Mouse (Mus musculus) midbrain, embryonic 12.5 days (tissue): Measurements from ENCODE around the gene Ect2. TPM values are rescaled to one million over a fixed set of nuclear protein-coding genes. Genes with fewer than 3 reads are reported as not detected.

ENCODE experiments used
- ATAC-seq: fragments of 200-750 bp; cut with Nextera tagmentation; 2 replicates; pipeline ENCODE4 v1.8.0; 2017; ENCODE audit warnings: low read depth, moderate TSS enrichment, moderate library complexity; ENCODE audit not compliant: low FRiP score
- H3K27ac ChIP-seq: fragments of 300-500 bp; sonication (generic); replicated peaks from 2 replicates; pipeline ENCODE4 v1.5.1; 2016; ENCODE audit warnings: mild to moderate bottlenecking
- H3K27me3 ChIP-seq: fragments of 300-500 bp; sonication (generic); 2 replicates; pipeline ENCODE4 v1.6.1; 2016; ENCODE audit warnings: mild to moderate bottlenecking
- H3K36me3 ChIP-seq: fragments of 300-500 bp; sonication (generic); 2 replicates; pipeline ENCODE4 v1.6.1; 2016
- H3K4me1 ChIP-seq: fragments of 300-500 bp; sonication (generic); 2 replicates; pipeline ENCODE4 v1.6.1; 2016
- H3K4me2 ChIP-seq: fragments of 300-500 bp; sonication (generic); replicated peaks from 2 replicates; pipeline ENCODE4 v1.6.1; 2016; ENCODE audit warnings: mild to moderate bottlenecking, moderate library complexity
- H3K4me3 ChIP-seq: fragments of 300-500 bp; sonication (generic); 2 replicates; pipeline ENCODE4 v1.5.1; 2016; ENCODE audit warnings: mild to moderate bottlenecking
- H3K9ac ChIP-seq: fragments of 300-500 bp; sonication (generic); replicated peaks from 2 replicates; pipeline ENCODE4 v1.6.1; 2016; ENCODE audit warnings: mild to moderate bottlenecking, moderate library complexity
- H3K9me3 ChIP-seq: fragments of 300-500 bp; sonication (generic); 2 replicates; pipeline ENCODE4 v1.6.1; 2016; ENCODE audit warnings: mild to moderate bottlenecking
- WGBS: fragments of 180-500 bp; shearing (Covaris S2); methylation state at CpG from one replicate; pipeline ENCODE4 v1.1.7; 2016; 5-methylcytosine and 5-hydroxymethylcytosine counted together
- polyA plus RNA-seq: library from polyadenylated mRNA; unstranded; fragments of >200 nt; fragmentation: Nextera tagmentation; extraction: Ambion mirVana; gene quantifications from 2 replicates; pipeline ENCODE4 v1.2.1, GENCODE M21; 2016

The Ect2 gene
- polyA plus RNA-seq, 1 experiment from 2014 or later: 77.0 TPM

DNA sequence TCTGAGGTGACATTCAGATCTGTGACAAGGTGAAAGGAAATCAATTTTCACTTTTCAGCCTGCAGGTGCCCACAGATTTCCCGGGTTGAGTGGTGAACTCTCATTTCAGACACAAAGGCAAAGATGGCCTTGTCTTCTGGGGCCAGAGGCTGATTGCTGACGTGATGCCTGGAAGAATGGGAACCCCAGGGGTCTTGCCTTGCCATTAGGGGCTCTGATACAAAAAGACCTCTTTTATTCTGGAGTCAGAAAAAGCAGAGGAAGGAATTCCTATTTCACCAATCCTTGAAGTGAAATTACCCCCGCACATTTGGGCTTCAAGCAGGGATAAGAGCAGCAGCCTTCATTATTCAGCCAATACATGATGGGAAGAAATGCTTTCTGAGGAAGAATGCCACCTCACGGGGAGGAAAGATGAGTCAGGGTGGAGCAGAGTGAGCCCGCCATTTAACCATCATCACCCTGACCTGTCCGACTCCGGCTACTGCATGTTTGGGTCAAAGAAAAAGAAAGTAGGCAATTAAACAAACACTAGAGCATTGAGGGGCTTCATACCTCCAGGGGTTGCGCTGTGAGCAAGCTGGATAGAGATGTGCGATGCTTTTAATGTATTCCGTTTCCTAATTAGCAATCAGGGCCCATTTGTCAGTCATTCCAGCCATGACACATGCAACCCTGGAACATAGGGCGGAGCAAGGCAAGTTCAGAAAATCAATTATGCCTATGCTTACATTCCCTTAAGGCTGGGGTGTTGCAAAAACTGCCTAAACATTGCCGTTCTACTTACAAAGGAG, 94.0 kb downstream of the Ect2 start:
- H3K9ac ChIP-seq: no peak overlapping the region
- no peaks in the 10 kb centered on the region for H3K36me3 ChIP-seq
- H3K27ac ChIP-seq: 0 out of 2 replicates have a peak overlapping the region, but pooled peaks have one; percentile 25
- no peaks in the 10 kb centered on the region for H3K9me3 ChIP-seq
- no peaks in the 10 kb centered on the region for H3K27me3 ChIP-seq
- no peak overlapping the region for H3K4me3 ChIP-seq
- peak; percentile 60; the same call in 1 of the 2 replicates for ATAC-seq
- no peak overlapping the region for H3K4me2 ChIP-seq
- WGBS: 62% methylated on average over 12 of the region's 12 CpGs
- peaks cover 12% of the 10 kb centered on the region for H3K4me1 ChIP-seq

DNA sequence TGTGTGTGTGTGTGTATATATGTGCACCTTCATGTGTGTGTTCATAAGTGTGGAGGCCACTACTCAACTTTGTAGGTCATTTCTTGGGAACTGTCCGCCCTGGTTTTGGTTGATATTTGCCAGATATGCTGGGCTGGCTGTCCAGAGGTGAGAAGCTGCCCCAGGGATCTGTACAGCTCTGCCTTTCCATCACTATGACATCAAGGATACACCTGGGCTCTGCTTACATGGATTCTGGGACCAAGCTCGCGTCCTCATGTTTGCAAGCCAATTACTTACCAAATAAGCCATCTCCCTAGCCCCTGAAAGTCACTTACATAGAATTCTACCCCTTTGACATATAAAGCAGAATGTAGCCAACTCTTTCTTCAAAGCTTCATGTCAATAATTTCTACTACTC, 98.2 kb downstream of the Ect2 start:
- Histone ChIP-seq H3K27ac (no peak overlapping the region), H3K9me3 (no peaks in the 10 kb centered on the region), H3K4me3 (no peak overlapping the region), H3K4me2 (no peak overlapping the region), H3K9ac (no peak overlapping the region), H3K36me3 (no peaks in the 10 kb centered on the region), H3K4me1 (peaks cover 12% of the 10 kb centered on the region), H3K27me3 (no peaks in the 10 kb centered on the region)
- ATAC-seq: no peak
- WGBS: 73% methylated on average over 3 of the region's 3 CpGs

DNA sequence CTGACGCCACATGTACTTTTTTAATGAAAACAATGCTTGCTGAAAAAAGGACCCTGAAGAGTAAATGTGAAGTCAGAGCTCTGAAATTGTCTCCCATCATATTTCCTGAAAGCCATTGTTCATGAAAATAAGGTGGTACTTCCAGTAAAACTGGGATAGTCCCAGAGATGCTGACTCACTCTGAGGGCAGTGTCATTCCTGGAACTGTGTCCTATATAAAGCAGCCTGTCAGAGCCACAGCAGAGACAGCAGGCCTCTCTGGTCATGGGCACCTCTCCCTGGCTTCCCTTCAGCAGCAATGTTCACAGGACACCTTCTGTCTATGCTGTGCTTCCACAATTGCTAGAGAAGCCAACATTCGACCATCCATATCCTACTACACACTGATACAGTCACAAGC, 98.9 kb downstream of the Ect2 start:
- peaks cover 7% of the 10 kb centered on the region for H3K4me1 ChIP-seq
- no peak overlapping the region for H3K9ac ChIP-seq
- 81% methylated on average over 2 of the region's 2 CpGs for WGBS
- no peak for ATAC-seq
- no peak overlapping the region for H3K27ac ChIP-seq
- no peaks in the 10 kb centered on the region for H3K27me3 ChIP-seq
- no peaks in the 10 kb centered on the region for H3K36me3 ChIP-seq
- no peak overlapping the region for H3K4me2 ChIP-seq
- H3K4me3 ChIP-seq: no peak overlapping the region
- no peaks in the 10 kb centered on the region for H3K9me3 ChIP-seq

Other genes starting within 250 kb of the Ect2 start
- 3.6 and 5.0 TPM in 2 replicates for gene Nceh1, start 29.1 kb upstream of the Ect2 start, polyA plus RNA-seq
- gene Tnfsf10, start 163.2 kb upstream of the Ect2 start, polyA plus RNA-seq: not detected in 2 replicates
- 0.14 TPM in 1 of 2 replicates, not detected in the other for gene Ghsr, start 217.5 kb upstream of the Ect2 start, polyA plus RNA-seq